Comparison of ENCODE assay signal across 7 mouse cellular contexts in genomic region chr19:4171393-4172290, GRCm38 (mm10). TPM values are rescaled to one million over a fixed set of nuclear protein-coding genes. Genes with fewer than 3 reads are reported as not detected.
DNase-seq lines count a peak whose midpoint lies in the region; ATAC-seq lines count a peak whose summit lies in the region.

No protein-coding gene starts in this region.

- DNase-seq in kidney, adult 11 months = no peak
- peak; percentile 63 for DNase-seq in gastrocnemius, postnatal 10 days
- DNase-seq in lung, postnatal 10 days = peak; percentile 62
- DNase-seq in left cerebral cortex, adult 9 months (ENCODE audit: low spot score in 2 of 2) = no peak
- DNase-seq in Muller cell, postnatal 12 days (ENCODE audit: inconsistent ontology term) = no peak

- WGBS in kidney, embryonic 16.5 days = 59% methylated on average over 13 of the region's 13 CpGs

- H3K9me3 ChIP-seq in kidney, embryonic 16.5 days (ENCODE audit: low read length) = no peaks in the 10 kb centered on the region

- H3K4me1 ChIP-seq in kidney, embryonic 16.5 days (ENCODE audit: insufficient read depth, low read length) = peaks cover 40% of the 10 kb centered on the region
- peaks cover 11% of the 10 kb centered on the region for H3K4me1 ChIP-seq in brown adipose tissue, adult 24 weeks (ENCODE audit: control insufficient read depth, insufficient read depth, insufficient read length, low read length)

- H3K27ac ChIP-seq in kidney, embryonic 16.5 days (ENCODE audit: low read length) = no peak overlapping the region
- 0 out of 2 replicates have a peak overlapping the region, but pooled peaks have one; percentile 4 for H3K27ac ChIP-seq in brown adipose tissue, adult 24 weeks (replicated peaks; ENCODE audit: low read depth, low read length)

- no peak for ATAC-seq in kidney, embryonic 16.5 days (ENCODE audit: low FRiP score, low TSS enrichment)

- H3K27me3 ChIP-seq in kidney, embryonic 16.5 days (ENCODE audit: insufficient read depth, low read length) = no peaks in the 10 kb centered on the region

- no peaks in the 10 kb centered on the region for H3K36me3 ChIP-seq in kidney, embryonic 16.5 days (ENCODE audit: insufficient read depth, low read length)

- H3K4me2 ChIP-seq in kidney, embryonic 16.5 days (replicated peaks; ENCODE audit: low read depth, low read length) = no peak overlapping the region

- peak overlapping the region; percentile 29; the same call in 1 of the 2 replicates for H3K9ac ChIP-seq in kidney, embryonic 16.5 days (replicated peaks; ENCODE audit: low read length)

- no peak overlapping the region for H3K4me3 ChIP-seq in kidney, embryonic 16.5 days (ENCODE audit: low read length)
- H3K4me3 ChIP-seq in brown adipose tissue, adult 24 weeks (ENCODE audit: insufficient read depth, low read depth, low read length) = no peak overlapping the region

RNA-seq across cellular contexts. Expression of gene Carns1, which starts 3.6 kb away (rescaled TPM):
- 2.9 and 3.3 TPM in 2 replicates for polyA plus RNA-seq in kidney, embryonic 16.5 days (2015; fragmentation: Nextera tagmentation; extraction: Ambion mirVana)
- 2.1 and 3.1 TPM in 2 replicates for polyA plus RNA-seq in brown adipose tissue, adult 24 weeks (2012; ENCODE audit: insufficient read depth, insufficient read length, missing spikeins)
- total RNA-seq in gastrocnemius, postnatal 10 days (2021) = 10 to 100 TPM; 33.1 to 47.1 TPM

RNA-seq across cellular contexts. Expression of gene Rps6kb2, which starts 8.5 kb away (rescaled TPM):
- polyA plus RNA-seq in kidney, embryonic 16.5 days (2015; fragmentation: Nextera tagmentation; extraction: Ambion mirVana) = 62.9 and 63.7 TPM in 2 replicates
- 17.2 and 17.7 TPM in 2 replicates for polyA plus RNA-seq in brown adipose tissue, adult 24 weeks (2012; ENCODE audit: insufficient read depth, insufficient read length, missing spikeins)
- 10 to 100 TPM; 25.3 to 30.9 TPM for total RNA-seq in gastrocnemius, postnatal 10 days (2021)

RNA-seq across cellular contexts. Expression of gene Ptprcap, which starts 18.2 kb away (rescaled TPM):
- polyA plus RNA-seq in kidney, embryonic 16.5 days (2015; fragmentation: Nextera tagmentation; extraction: Ambion mirVana) = 0.49 and 1.1 TPM in 2 replicates
- polyA plus RNA-seq in brown adipose tissue, adult 24 weeks (2012; ENCODE audit: insufficient read depth, insufficient read length, missing spikeins) = 1.3 and 3.3 TPM in 2 replicates
- 1 to 10 TPM in 1 of 2 experiments, under 1 TPM in 1; 0.49 to 2.0 TPM for total RNA-seq in gastrocnemius, postnatal 10 days (2021)

RNA-seq across cellular contexts. Expression of gene Tbc1d10c, which starts 19.4 kb away (rescaled TPM):
- 2.5 and 3.1 TPM in 2 replicates for polyA plus RNA-seq in kidney, embryonic 16.5 days (2015; fragmentation: Nextera tagmentation; extraction: Ambion mirVana)
- polyA plus RNA-seq in brown adipose tissue, adult 24 weeks (2012; ENCODE audit: insufficient read depth, insufficient read length, missing spikeins) = 0.83 TPM in 1 of 2 replicates, not detected in the other
- 1 to 10 TPM; 3.2 to 3.8 TPM for total RNA-seq in gastrocnemius, postnatal 10 days (2021)

RNA-seq across cellular contexts. Expression of gene Ppp1ca, which starts 20.2 kb away (rescaled TPM):
- 1,050 and 1,120 TPM in 2 replicates for polyA plus RNA-seq in kidney, embryonic 16.5 days (2015; fragmentation: Nextera tagmentation; extraction: Ambion mirVana)
- polyA plus RNA-seq in brown adipose tissue, adult 24 weeks (2012; ENCODE audit: insufficient read depth, insufficient read length, missing spikeins) = 265 and 309 TPM in 2 replicates
- total RNA-seq in gastrocnemius, postnatal 10 days (2021) = 100 to 1,000 TPM; 339 to 348 TPM

Comparison
In these comparisons a context has a peak if more than half of its experiments do, and no peak if none do; other contexts are left out.
1. DNase-seq: peak in gastrocnemius, postnatal 10 days (single experiment) and lung, postnatal 10 days (single experiment); none in kidney, adult 11 months (single experiment), left cerebral cortex, adult 9 months (0 of 2) and Muller cell, postnatal 12 days (single experiment).